Mouse (Mus musculus) testis, adult 2 months (tissue): ENCODE data around the gene Dab2. TPM values are rescaled to one million over a fixed set of nuclear protein-coding genes. Genes with fewer than 3 reads are reported as not detected.

Source experiments
- H3K27ac ChIP-seq: fragments of 200-500 bp; 2 replicates; pipeline ENCODE4 v1.5.1; 2012; ENCODE audit warnings: low read depth, low read length; ENCODE audit not compliant: control insufficient read depth, insufficient read depth
- H3K27me3 ChIP-seq: fragments of 200-500 bp; 2 replicates; pipeline ENCODE4 v1.6.1; 2012; ENCODE audit warnings: mild to moderate bottlenecking, low read length, moderate library complexity; ENCODE audit not compliant: control insufficient read depth, insufficient read depth
- H3K36me3 ChIP-seq: fragments of 200-500 bp; 2 replicates; pipeline ENCODE4 v1.6.1; 2012; ENCODE audit warnings: mild to moderate bottlenecking, low read length; ENCODE audit not compliant: control insufficient read depth, insufficient read depth
- H3K4me1 ChIP-seq: fragments of 200-500 bp; 2 replicates; pipeline ENCODE4 v1.6.1; 2012; ENCODE audit warnings: low read length; ENCODE audit not compliant: control insufficient read depth, insufficient read depth
- H3K4me3 ChIP-seq: fragments of 200-500 bp; 2 replicates; pipeline ENCODE4 v1.5.1; 2012; ENCODE audit warnings: low read depth, mild to moderate bottlenecking, low read length, moderate library complexity, mixed read lengths; ENCODE audit not compliant: control insufficient read depth
- CTCF ChIP-seq: fragments of 200-500 bp; IDR thresholded peaks from 2 replicates; pipeline ENCODE4 v1.5.1; 2012; ENCODE audit warnings: low read depth, mild to moderate bottlenecking, inconsistent platforms, low read length, moderate library complexity; ENCODE audit not compliant: control insufficient read depth, insufficient read depth, insufficient replicate concordance
- POLR2A ChIP-seq: fragments of 200-500 bp; IDR thresholded peaks from 2 replicates; pipeline ENCODE4 v1.6.1; 2012; ENCODE audit warnings: low read depth, mild to moderate bottlenecking, inconsistent platforms, low read length, moderate library complexity; ENCODE audit not compliant: control insufficient read depth
- polyA plus RNA-seq: library from polyadenylated mRNA; depleted of rRNA; stranded (reverse); fragments of >200 nt; gene quantifications from 2 replicates; pipeline ENCODE4 v1.2.3, GENCODE M21; 2012

The Dab2 gene
- polyA plus RNA-seq, 1 experiment: 4.1 TPM

DNA sequence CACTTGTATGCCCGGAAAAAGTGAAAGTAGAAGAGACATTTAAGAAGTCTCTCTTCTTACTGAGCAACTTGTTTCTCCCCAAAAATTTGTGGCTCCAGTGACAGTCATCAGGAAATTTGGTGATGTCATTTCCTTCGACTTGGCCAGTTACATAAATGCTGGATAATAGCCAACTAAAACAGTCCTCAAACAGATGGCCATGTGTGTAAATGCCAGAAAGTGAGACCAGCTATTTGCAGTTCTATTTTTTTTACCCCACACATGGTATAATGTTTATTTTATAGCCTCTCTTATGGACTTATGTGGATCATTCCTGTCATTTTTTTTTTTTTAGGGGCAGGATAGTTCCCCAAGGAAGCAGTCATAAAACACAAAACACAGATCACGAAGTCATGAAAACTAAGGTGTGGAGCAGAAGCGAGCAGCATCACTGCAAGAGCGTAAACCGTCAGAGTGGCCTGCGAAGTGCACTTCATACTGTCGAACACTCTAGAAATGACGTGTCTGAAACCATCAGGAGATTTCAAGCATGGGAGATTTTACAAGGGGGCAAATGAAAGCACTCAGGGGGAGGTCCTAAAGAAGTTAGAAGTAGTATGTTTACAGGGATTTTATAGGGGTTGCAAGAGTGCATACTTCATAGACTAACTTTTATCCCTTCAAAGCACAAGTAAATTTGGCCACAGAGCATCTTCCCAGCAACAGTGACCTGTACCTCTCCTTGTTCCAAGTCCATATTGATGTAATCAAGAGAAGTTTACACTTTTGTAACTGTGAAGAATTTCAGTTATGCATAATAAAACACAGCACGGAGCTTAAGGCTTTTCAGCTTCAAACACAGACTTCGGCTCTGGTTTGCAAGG lies 20.8 kb upstream of the Dab2 start:
- H3K4me1 ChIP-seq: no peaks in the 10 kb centered on the region
- no peaks in the 10 kb centered on the region for H3K36me3 ChIP-seq
- TF ChIP-seq POLR2A (no peak), CTCF (no peak)
- no peaks in the 10 kb centered on the region for H3K27me3 ChIP-seq
- H3K27ac ChIP-seq: no peak overlapping the region
- no peak overlapping the region for H3K4me3 ChIP-seq

DNA sequence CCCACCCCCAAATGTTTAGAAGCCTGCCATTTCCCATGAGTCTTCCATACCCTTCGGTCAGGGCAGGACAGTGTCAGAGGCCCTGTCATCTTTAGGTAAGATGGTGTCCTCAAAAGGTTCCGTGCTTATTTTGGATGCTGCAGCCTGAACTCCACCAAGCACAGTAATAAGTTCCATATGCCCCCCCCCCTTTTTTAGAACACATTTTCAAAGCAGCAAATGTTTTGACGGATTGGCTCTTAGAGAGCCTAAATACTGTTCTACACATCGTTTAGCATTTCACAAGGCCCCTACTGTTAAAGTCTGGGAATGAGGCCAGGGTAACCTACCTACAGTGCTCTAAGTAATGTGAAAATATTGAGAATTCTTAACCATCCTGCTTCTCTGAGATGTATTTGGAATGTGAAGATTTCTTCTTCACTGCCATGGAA lies 19.6 kb upstream of the Dab2 start:
- Histone ChIP-seq H3K27me3 (no peaks in the 10 kb centered on the region), H3K27ac (no peak overlapping the region), H3K4me1 (no peaks in the 10 kb centered on the region), H3K36me3 (no peaks in the 10 kb centered on the region), H3K4me3 (no peak overlapping the region)
- TF ChIP-seq CTCF: no peak
- TF ChIP-seq POLR2A: no peak

DNA sequence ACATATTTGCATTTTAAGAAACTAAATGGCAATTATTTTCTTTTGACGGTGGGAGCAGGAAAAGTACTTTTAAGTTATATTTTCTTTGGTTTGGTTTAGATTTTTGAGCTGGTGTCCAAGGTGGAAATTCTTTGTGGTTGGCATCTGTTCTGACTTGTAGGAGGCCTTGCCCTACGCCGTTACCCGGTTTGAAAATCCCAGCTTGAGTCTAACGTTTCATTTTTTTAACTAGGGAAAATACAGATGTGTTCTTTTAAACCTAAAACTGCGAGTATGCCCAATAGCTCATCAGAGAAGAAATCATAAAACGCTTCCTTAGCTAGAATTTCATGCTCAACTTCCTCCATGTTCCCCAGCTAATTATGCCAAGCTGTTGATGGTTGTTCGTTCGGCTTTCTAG lies 16.3 kb upstream of the Dab2 start:
- TF ChIP-seq CTCF (no peak), POLR2A (no peak)
- no peaks in the 10 kb centered on the region for H3K27me3 ChIP-seq
- H3K36me3 ChIP-seq: no peaks in the 10 kb centered on the region

DNA sequence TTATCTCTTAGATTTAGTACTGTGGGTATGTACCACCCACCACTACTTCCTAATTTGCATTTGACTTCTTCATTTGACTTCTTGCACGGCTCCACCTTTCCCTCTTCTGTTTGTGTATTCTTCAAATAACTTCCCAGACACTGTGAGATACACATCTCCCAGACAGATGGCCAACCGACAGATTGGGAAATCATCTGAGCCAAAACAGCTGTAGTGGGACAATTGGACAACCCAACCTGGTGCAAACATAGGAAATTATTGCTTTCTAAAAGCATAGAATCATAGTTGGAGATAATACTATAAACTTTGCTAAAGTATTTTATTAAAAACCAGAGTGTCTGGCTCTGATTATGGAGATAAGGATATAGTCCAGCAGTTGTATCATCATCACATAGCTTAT lies 3.5 kb upstream of the Dab2 start:
- Histone ChIP-seq H3K27me3 (no peaks in the 10 kb centered on the region), H3K4me1 (no peaks in the 10 kb centered on the region), H3K4me3 (no peak overlapping the region), H3K36me3 (no peaks in the 10 kb centered on the region), H3K27ac (no peak overlapping the region)
- TF ChIP-seq CTCF: no peak
- no peak for TF ChIP-seq POLR2A

More for the DNA sequence above, 16.3 kb upstream of the Dab2 start:
- peaks cover 2% of the 10 kb centered on the region; the same call in 1 of the 2 replicates for H3K4me1 ChIP-seq
- H3K27ac ChIP-seq: no peak overlapping the region
- no peak overlapping the region for H3K4me3 ChIP-seq

DNA sequence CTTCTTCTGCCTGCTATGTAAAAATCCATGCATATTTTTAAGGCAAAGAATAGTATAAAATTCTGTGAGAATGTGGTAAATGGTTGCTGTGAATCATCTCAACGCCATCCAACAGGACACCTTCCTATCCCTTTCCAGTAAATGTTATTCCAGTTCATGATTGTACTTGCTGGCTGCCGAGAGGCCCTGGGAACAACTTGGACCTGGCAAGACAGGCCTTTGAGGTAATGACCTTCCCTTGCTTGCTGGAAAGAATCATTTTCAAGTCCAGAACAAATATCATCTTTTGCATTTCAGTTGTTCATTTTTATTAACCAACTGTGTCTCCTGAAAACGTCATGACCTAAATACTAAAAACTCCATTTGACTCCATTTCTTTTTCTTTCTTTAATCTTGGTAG lies 862 bp upstream of the Dab2 start:
- no peak overlapping the region for H3K27ac ChIP-seq
- TF ChIP-seq POLR2A: no peak
- TF ChIP-seq CTCF: no peak
- H3K4me1 ChIP-seq: no peaks in the 10 kb centered on the region
- no peaks in the 10 kb centered on the region for H3K36me3 ChIP-seq
- H3K4me3 ChIP-seq: no peak overlapping the region
- H3K27me3 ChIP-seq: no peaks in the 10 kb centered on the region

DNA sequence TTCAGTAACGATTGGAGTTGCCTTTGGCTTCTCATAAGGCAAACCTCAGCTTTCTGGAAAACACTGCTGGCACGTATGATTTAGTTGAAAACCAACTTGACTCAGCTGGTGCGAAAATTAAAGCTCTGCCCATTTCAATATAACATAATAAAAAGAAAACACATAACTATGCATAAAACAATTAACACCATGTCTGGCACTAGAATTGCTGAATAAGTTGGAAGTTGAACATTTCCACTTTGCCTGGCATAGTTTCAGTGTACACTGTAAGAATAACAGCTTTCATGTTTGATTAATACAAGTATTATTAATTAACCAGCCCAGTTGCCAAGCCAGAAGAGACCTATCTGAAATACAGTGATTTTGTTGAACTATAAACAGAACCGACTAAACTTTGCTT lies 2.6 kb downstream of the Dab2 start:
- Histone ChIP-seq H3K27ac (no peak overlapping the region), H3K27me3 (no peaks in the 10 kb centered on the region), H3K36me3 (no peaks in the 10 kb centered on the region), H3K4me3 (no peak overlapping the region), H3K4me1 (no peaks in the 10 kb centered on the region)
- no peak for TF ChIP-seq CTCF
- TF ChIP-seq POLR2A: no peak

DNA sequence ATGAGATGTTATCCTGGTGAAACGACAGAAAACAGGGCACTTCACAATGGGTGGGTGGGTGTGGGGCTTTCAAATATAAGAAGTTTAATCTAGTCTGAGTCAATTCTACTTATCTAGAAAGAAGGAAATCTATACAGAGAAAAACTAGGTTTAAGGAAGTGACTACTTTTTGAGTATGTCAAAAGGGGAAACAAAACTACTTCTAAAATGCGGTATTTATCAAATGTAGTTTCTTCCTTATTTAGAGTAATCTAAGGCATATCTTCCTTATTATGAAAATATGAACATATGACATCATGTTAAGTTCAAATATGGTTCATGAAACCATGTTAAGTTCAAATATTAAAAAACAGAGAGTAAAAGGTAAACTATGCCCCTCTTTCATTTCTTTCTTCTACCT lies 4.2 kb downstream of the Dab2 start:
- Histone ChIP-seq H3K27me3 (no peaks in the 10 kb centered on the region), H3K27ac (no peak overlapping the region), H3K4me1 (no peaks in the 10 kb centered on the region), H3K36me3 (no peaks in the 10 kb centered on the region), H3K4me3 (no peak overlapping the region)
- no peak for TF ChIP-seq CTCF
- no peak for TF ChIP-seq POLR2A

DNA sequence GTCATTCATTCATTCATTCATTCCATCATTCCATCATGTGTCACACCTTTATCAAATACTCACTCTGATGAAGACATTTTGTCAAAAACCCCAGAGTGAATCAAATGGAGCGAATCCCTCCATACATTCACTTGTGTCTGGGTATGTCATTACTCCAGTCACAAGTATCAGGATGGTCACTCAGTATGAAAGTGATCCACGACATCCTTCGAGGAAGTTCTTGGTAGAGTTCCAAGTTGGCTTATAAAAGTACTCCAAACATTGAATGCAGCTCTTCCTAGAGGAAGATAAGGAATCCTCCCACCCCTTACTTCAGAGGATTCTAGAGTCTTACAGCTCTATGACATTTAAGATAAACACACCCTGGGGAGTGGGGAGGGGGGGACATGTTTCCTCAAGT lies 10.0 kb downstream of the Dab2 start:
- no peak overlapping the region; the same call in 1 of the 2 replicates for H3K4me3 ChIP-seq
- no peak for TF ChIP-seq CTCF
- TF ChIP-seq POLR2A: no peak
- no peak overlapping the region for H3K27ac ChIP-seq
- no peaks in the 10 kb centered on the region for H3K4me1 ChIP-seq
- H3K27me3 ChIP-seq: no peaks in the 10 kb centered on the region
- no peaks in the 10 kb centered on the region for H3K36me3 ChIP-seq
